Mouse (Mus musculus): ENCODE data around the gene Hyal2. TPM values are rescaled to one million over a fixed set of nuclear protein-coding genes. Genes with fewer than 3 reads are reported as not detected.
"Not testable (repeated sequence)": the region's sequence is repeated elsewhere in the genome, so short reads cannot be mapped to it uniquely, and the experiment has no call there.

The Hyal2 gene
- polyA plus RNA-seq, 1 experiment from 2014 or later: 34.4 TPM

DNA sequence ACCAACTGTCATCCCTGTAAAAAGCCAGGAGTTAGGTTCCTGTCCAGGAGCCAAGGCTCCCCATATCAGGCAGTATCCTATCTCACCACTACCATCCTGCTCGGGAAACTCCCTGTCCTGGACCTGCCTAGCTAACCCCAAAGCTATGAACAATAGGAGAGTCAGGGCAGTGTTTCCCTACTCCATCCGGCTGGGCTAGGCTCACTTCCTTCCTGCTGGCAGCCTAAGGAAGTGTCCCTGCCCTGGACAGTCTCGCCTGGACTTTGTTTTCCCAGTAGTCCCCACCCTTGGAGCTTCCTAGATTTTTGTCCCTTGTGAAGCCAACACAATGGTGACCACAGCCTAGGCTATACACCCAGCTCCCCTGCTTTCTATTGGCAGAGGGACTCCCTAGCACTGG lies 890 bp upstream of the Hyal2 start:
- TF ChIP-seq CTCF (IDR thresholded peaks at IDR 0.05): no peak
- in situ Hi-C loops (cut with MboI; ENCODE audit: low pct_unique_long_range_greater_than_20kb): no loop called here
- DNase-seq (ENCODE audit: low read depth, low spot score) (no peak), ATAC-seq (no peak)
- H3K27me3 ChIP-seq: no peaks in the 10 kb centered on the region
- ChIA-PET CTCF (interaction anchor here (0.7 to 2.5 kb wide), 5 partner anchors 10 to 78 kb away, joined by 3 to 9 read pairs (median 3); partner anchors contain the start of genes Hyal3 and Naa80), POLR2A (interaction anchor here (0.8 to 1.3 kb wide), 2 partner anchors 22 to 700 kb away, joined by 3 to 4 read pairs; no protein-coding TSS in a partner anchor)

GRCm38 (mm10) chr9:107568331-107569261 lies 851 bp downstream of the Hyal2 start:
- peak; percentile 72 for ATAC-seq
- in situ Hi-C loops (cut with MboI; ENCODE audit: low pct_unique_long_range_greater_than_20kb): no loop called here
- H3K27me3 ChIP-seq: no peaks in the 10 kb centered on the region
- CTCF ChIA-PET: interaction anchor here (2.0 to 4.3 kb wide), 4 partner anchors 11 to 77 kb away, joined by 5 to 19 read pairs (median 8); partner anchors contain the start of genes Hyal3, Ifrd2 and Naa80
- POLR2A ChIA-PET: interaction anchor here (0.9 to 1.3 kb wide), 3 partner anchors 13 to 72 kb away, joined by 3 to 5 read pairs (median 5); partner anchors contain the start of gene Ifrd2
- TF ChIP-seq CTCF (IDR thresholded peaks at IDR 0.05): no peak
- DNase-seq (ENCODE audit: low read depth, low spot score): no peak

DNA sequence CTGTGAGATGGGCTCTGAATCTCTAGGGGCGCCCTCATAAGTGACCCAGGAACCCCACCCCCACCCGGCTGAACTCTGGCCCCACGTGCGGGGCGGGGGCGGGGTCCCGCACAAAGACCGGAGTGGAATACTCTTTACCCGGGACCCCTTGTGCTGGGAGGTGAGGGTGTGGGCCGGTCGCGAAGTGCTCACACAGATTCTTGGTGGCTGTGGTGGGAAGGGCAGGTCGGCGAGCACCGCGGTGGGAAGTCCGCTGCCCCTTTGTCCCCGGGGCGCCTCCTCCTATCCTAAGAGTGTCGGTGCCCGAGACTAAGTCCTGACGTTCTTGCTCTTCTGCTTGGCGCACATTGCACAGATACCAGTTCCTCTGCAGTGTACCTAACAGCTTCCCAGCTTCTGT lies 1.5 kb downstream of the Hyal2 start:
- POLR2A ChIA-PET: interaction anchor here (0.6 to 1.3 kb wide), 4 partner anchors 10 to 166 kb away, joined by 3 to 8 read pairs (median 4); partner anchors contain the start of genes Hyal3 and Ifrd2
- CTCF ChIA-PET: interaction anchor here (2.0 to 4.3 kb wide), 3 partner anchors 10 to 76 kb away, joined by 5 to 19 read pairs (median 8); partner anchors contain the start of genes Hyal3, Ifrd2 and Naa80
- ATAC-seq (peak; percentile 13), DNase-seq (ENCODE audit: low read depth, low spot score) (no peak)
- in situ Hi-C loops (cut with MboI; ENCODE audit: low pct_unique_long_range_greater_than_20kb): no loop called here
- no peak for TF ChIP-seq CTCF (IDR thresholded peaks at IDR 0.05)
- no peaks in the 10 kb centered on the region for H3K27me3 ChIP-seq

GRCm38 (mm10) chr9:107570016-107570415 lies 2.3 kb downstream of the Hyal2 start:
- ATAC-seq: no peak
- CTCF ChIA-PET: interaction anchor here (0.6 to 4.3 kb wide), 4 partner anchors 10 to 75 kb away, joined by 3 to 19 read pairs (median 6); partner anchors contain the start of genes Hyal3, Ifrd2 and Naa80
- in situ Hi-C loops (cut with MboI; ENCODE audit: low pct_unique_long_range_greater_than_20kb): no loop called here
- POLR2A ChIA-PET: interaction anchor here (0.6 to 1.3 kb wide), 3 partner anchors 10 to 165 kb away, joined by 3 to 8 read pairs (median 3); partner anchors contain the start of gene Hyal3
- DNase-seq (ENCODE audit: low read depth, low spot score): no peak
- no peaks in the 10 kb centered on the region for H3K27me3 ChIP-seq
- no peak for TF ChIP-seq CTCF (IDR thresholded peaks at IDR 0.05)

- TF ChIP-seq CTCF (IDR thresholded peaks at IDR 0.05): no peak
- ATAC-seq: no peak
- CTCF ChIA-PET: interaction anchor here (4.3 kb wide), 1 partner anchor 9 kb away, joined by 19 read pairs; the partner anchor contains the start of genes Hyal3 and Naa80
- in situ Hi-C loops (cut with MboI; ENCODE audit: low pct_unique_long_range_greater_than_20kb): no loop called here
- POLR2A ChIA-PET: interaction anchor here (1.3 kb wide), 1 partner anchor 10 kb away, joined by 8 read pairs; the partner anchor contains the start of gene Hyal3
- H3K27me3 ChIP-seq: no peaks in the 10 kb centered on the region
- no peak for DNase-seq (ENCODE audit: low read depth, low spot score)
Measured at GRCm38 (mm10) chr9:107570845-107571244, 3.1 kb downstream of the Hyal2 start.

DNA sequence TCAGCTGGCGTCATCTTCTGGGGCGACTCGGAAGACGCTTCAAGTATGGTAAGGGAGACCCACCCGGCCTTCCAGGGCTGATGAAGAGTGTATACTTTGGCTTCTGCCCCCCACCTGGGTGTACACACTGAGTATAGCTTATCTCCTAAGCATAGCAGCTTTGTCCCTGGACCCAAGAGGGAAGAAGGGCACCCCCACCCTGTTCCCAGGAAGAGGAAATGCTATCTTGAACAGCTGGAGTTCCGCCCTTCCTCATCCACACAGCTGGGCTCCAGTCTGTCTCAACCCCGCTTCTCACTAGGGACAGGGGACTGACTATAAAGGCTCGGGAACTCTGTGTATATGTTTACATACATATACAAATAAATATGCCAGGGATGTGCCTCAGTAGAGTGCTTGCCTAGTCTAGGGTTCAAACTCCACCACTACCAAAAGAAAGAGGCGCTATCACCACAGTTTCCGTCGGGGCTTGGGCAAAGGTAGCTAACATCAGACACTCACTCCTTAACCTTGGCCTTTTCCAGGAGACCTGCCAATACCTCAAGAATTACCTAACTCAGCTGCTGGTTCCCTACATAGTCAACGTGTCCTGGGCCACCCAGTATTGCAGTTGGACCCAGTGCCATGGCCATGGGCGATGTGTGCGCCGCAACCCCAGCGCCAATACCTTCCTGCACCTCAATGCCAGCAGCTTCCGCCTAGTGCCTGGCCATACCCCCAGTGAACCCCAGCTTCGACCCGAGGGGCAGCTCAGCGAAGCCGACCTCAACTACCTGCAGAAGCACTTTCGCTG lies 4.0 kb downstream of the Hyal2 start:
- DNase-seq (ENCODE audit: low read depth, low spot score) (no peak), ATAC-seq (no peak)
- in situ Hi-C loops (cut with MboI; ENCODE audit: low pct_unique_long_range_greater_than_20kb): no loop called here
- ChIA-PET POLR2A (interaction anchor here (0.7 kb wide), 1 partner anchor 9 kb away, joined by 3 read pairs; the partner anchor contains the start of gene Tusc2), CTCF (interaction anchor here (1.9 to 4.3 kb wide), 2 partner anchors 8 to 72 kb away, joined by 7 to 19 read pairs; partner anchors contain the start of genes Hyal3 and Naa80)
- TF ChIP-seq CTCF (IDR thresholded peaks at IDR 0.05): no peak
- no peaks in the 10 kb centered on the region for H3K27me3 ChIP-seq

- no peak for TF ChIP-seq CTCF (IDR thresholded peaks at IDR 0.05)
- ChIA-PET POLR2A (interaction anchor here (0.7 kb wide), 1 partner anchor 9 kb away, joined by 3 read pairs; the partner anchor contains the start of gene Tusc2), CTCF (interaction anchor here (1.9 kb wide), 1 partner anchor 72 kb away, joined by 7 read pairs; no protein-coding TSS in a partner anchor)
- in situ Hi-C loops (cut with MboI; ENCODE audit: low pct_unique_long_range_greater_than_20kb): no loop called here
- DNase-seq (ENCODE audit: low read depth, low spot score) (no peak), ATAC-seq (no peak)
- H3K27me3 ChIP-seq: no peaks in the 10 kb centered on the region
Measured at GRCm38 (mm10) chr9:107572327-107572662, 4.5 kb downstream of the Hyal2 start.

DNA sequence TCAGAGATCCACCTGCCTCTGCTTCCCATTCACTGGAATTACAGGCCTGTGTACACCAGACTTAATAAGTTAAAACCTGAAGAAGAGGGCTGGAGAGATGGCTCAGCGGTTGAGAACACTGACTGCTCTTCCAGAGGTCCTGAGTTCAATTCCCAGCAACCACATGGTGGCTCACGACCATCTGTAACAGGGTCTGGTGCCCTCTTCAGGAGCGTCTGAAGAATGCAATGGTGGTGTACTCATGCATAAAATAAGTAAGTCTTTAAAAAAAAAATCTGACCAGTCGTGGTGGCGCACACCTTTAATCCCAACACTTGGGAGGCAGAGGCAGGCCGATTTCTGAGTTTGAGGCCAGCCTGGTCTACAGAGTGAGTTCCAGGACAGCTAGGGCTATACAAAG lies 6.0 kb downstream of the Hyal2 start:
- CTCF ChIA-PET: interaction anchor here (1.3 kb wide), 1 partner anchor 72 kb away, joined by 3 read pairs; no protein-coding TSS in a partner anchor
- DNase-seq (ENCODE audit: low read depth, low spot score); ATAC-seq; in situ Hi-C loops (cut with MboI; ENCODE audit: low pct_unique_long_range_greater_than_20kb); H3K27me3 ChIP-seq; POLR2A ChIA-PET: not testable (repeated sequence)

- TF ChIP-seq CTCF (IDR thresholded peaks at IDR 0.05): no peak
- no peaks in the 10 kb centered on the region for H3K27me3 ChIP-seq
- ATAC-seq (no peak), DNase-seq (ENCODE audit: low read depth, low spot score) (no peak)
- CTCF ChIA-PET: interaction anchor here (1.1 kb wide), 1 partner anchor 10 kb away, joined by 3 read pairs; no protein-coding TSS in a partner anchor
- in situ Hi-C loops (cut with MboI; ENCODE audit: low pct_unique_long_range_greater_than_20kb): no loop called here
- POLR2A ChIA-PET: interaction anchor here (0.8 to 1.2 kb wide), 2 partner anchors 18 to 19 kb away, joined by 3 read pairs; no protein-coding TSS in a partner anchor
Measured at GRCm38 (mm10) chr9:107575579-107576356, 8.0 kb downstream of the Hyal2 start.
